Mouse (Mus musculus) small intestine, adult 2 months (tissue): ENCODE data around the gene Esr2. TPM values are rescaled to one million over a fixed set of nuclear protein-coding genes. Genes with fewer than 3 reads are reported as not detected.
A peak's percentile ranks its signal among the peaks of the same experiment; 100 is the strongest.
"Not testable (repeated sequence)": the region's sequence is repeated elsewhere in the genome, so short reads cannot be mapped to it uniquely, and the experiment has no call there.

Source experiments
- H3K27ac ChIP-seq: fragments of 200-500 bp; 2 replicates; pipeline ENCODE4 v1.5.1; 2012; ENCODE audit warnings: low read depth, low read length, control low read depth, inconsistent platforms; ENCODE audit not compliant: insufficient read depth
- H3K27me3 ChIP-seq: fragments of 200-500 bp; 2 replicates; pipeline ENCODE4 v1.6.1; 2012; ENCODE audit warnings: mild to moderate bottlenecking, moderate library complexity, low read length, inconsistent platforms; ENCODE audit not compliant: control insufficient read depth, insufficient read depth
- H3K36me3 ChIP-seq: fragments of 200-500 bp; 2 replicates; pipeline ENCODE4 v1.6.1; 2012; ENCODE audit warnings: mild to moderate bottlenecking, low read length, control low read depth, inconsistent platforms; ENCODE audit not compliant: control insufficient read depth, insufficient read depth
- H3K4me1 ChIP-seq: fragments of 200-500 bp; 2 replicates; pipeline ENCODE4 v1.6.1; 2012; ENCODE audit warnings: low read length, inconsistent platforms, mixed read lengths; ENCODE audit not compliant: control insufficient read depth, insufficient read depth, insufficient read length
- H3K4me3 ChIP-seq: fragments of 200-500 bp; 2 replicates; pipeline ENCODE4 v1.5.1; 2012; ENCODE audit warnings: low read depth, mild to moderate bottlenecking, control low read depth, inconsistent platforms, low read length, moderate library complexity
- CTCF ChIP-seq: fragments of 200-500 bp; IDR thresholded peaks from 2 replicates; pipeline ENCODE4 v1.5.1; 2012; ENCODE audit warnings: low read depth, mild to moderate bottlenecking, control low read depth, inconsistent platforms, low read length, moderate library complexity, mixed read lengths; ENCODE audit not compliant: insufficient replicate concordance, insufficient read length; ENCODE audit errors: extremely low read depth
- POLR2A ChIP-seq: fragments of 200-500 bp; IDR thresholded peaks from 2 replicates; pipeline ENCODE4 v1.6.1; 2012; ENCODE audit warnings: low read depth, mild to moderate bottlenecking, control low read depth, inconsistent platforms, low read length, moderate library complexity
- WGBS: fragments of 180-500 bp; shearing (Covaris S2); methylation state at CpG from one replicate; pipeline ENCODE4 v1.1.7; 2018; 5-methylcytosine and 5-hydroxymethylcytosine counted together
- polyA plus RNA-seq: library from polyadenylated mRNA; depleted of rRNA; stranded (reverse); fragments of >200 nt; gene quantifications from 2 replicates; pipeline ENCODE4 v1.2.3, GENCODE M21; 2012

Gene Esr2
- polyA plus RNA-seq, 1 experiment = 0.05 TPM

DNA sequence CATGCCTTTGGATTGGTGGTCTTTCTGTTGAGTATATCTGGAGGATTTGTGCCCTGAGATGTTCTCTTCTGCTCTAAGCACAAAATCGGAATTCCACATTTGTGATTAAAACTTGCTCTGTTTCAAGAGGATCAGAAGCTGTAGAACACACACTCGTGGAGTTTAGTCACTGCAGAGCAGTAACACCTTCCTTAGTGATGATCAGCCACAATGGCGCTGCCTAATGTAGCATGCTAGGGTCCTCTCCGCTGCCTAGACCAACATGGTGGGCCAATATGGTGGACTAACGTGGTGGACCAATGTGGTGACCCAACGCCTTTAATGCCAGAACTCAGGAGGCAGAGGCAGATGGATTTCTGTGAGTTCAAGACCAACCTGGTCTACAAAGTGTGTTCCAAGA, 5.8 kb upstream of the Esr2 start:
- H3K4me1 ChIP-seq = peaks cover 3% of the 10 kb centered on the region; the same call in 1 of the 2 replicates
- H3K27me3 ChIP-seq = no peaks in the 10 kb centered on the region
- H3K27ac ChIP-seq = no peak overlapping the region
- TF ChIP-seq CTCF = no peak
- TF ChIP-seq POLR2A = no peak
- 91% methylated on average over 6 of the region's 6 CpGs for WGBS
- H3K36me3 ChIP-seq = no peaks in the 10 kb centered on the region
- H3K4me3 ChIP-seq = no peak overlapping the region

DNA sequence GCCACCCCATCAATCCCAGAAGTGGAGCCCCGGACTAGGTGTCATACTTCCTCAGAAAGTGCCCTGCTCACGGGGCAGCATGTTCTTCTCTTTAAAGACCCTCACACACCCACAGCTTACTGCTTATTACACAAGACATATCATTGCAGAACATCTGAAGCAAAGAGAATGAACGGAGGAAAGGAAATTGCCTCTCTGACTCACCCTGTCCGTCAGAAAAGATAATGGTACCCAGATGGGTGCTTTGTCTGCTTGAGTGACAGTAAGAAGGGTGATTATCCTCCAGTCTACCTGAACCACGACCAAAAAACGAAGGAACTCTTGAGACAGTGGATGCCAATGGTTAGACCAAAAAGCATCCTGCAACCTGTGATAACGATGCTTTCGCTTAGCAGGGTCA, 4.4 kb upstream of the Esr2 start:
- no peak overlapping the region for H3K4me3 ChIP-seq
- peaks cover 9% of the 10 kb centered on the region for H3K27me3 ChIP-seq
- H3K27ac ChIP-seq = no peak overlapping the region
- 77% methylated on average over 8 of the region's 8 CpGs for WGBS
- no peaks in the 10 kb centered on the region for H3K36me3 ChIP-seq
- TF ChIP-seq POLR2A (no peak), CTCF (no peak)
- H3K4me1 ChIP-seq = peaks cover 11% of the 10 kb centered on the region

DNA sequence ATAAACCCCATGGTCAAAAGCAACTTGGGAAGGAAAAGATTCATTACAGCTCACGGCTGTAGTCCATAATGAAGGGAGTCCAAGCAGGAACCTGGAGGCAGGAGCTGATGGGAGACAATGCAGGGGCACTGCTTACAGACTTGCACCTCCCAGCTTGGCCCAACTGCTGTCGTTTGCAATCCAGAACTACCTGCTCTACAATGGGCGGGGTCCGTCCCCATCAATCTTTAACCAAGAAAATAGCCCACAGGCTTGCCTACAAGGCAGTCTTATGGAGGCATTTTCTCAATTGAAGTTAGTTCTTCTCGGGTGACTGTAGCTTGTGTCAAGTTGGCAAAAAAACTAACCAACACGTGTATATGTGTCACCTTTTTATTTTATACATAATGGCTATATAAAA, 3.4 kb upstream of the Esr2 start:
- Histone ChIP-seq H3K4me1 (peaks cover 11% of the 10 kb centered on the region), H3K27me3 (peaks cover 9% of the 10 kb centered on the region), H3K36me3 (no peaks in the 10 kb centered on the region), H3K4me3 (no peak overlapping the region), H3K27ac (peak overlapping the region; percentile 11; the same call in 1 of the 2 replicates)
- WGBS = 28% methylated on average over 6 of the region's 6 CpGs
- TF ChIP-seq CTCF (no peak), POLR2A (no peak)

DNA sequence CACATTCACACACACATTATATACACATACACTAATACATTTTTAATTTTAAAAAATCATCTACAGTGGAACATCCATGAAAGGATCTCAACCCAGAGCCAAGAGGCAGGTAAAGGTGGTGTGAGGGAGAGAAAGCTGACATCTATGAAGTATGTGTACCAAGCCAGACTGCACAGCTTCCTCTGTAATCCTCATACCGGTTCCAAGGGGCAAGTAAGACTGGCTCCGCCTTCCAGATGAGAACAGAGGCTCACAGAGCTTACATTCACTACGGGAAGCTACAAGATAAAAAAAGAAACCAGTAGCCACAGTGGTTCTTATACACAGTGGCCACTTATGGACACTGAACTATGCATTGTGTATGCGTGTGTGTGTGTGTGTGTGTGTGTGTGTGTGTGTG, 2.5 kb upstream of the Esr2 start:
- no peak for TF ChIP-seq CTCF
- TF ChIP-seq POLR2A = no peak
- 22% methylated on average over 4 of the region's 4 CpGs for WGBS

DNA sequence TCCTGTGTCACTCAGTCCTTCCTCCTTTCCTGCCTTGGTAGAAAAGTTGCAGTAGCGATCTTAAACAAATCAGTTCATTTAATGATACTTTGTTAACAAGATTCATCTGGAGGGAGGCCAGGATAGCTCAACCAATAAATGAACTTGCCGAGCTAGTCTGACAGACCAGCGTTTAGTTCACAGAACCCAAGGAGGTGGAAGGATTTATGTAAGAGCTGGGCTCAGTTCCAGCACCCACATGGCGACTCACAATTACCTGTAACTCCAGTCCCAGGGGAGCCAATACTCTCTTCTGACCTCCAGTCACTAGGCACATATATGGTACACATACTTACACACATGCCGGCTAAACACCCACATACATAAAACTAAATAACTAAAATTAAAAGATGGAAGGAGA, 2.0 kb upstream of the Esr2 start:
- H3K4me1 ChIP-seq = peaks cover 11% of the 10 kb centered on the region
- H3K4me3 ChIP-seq = no peak overlapping the region
- no peak overlapping the region for H3K27ac ChIP-seq
- no peaks in the 10 kb centered on the region for H3K36me3 ChIP-seq
- H3K27me3 ChIP-seq = peaks cover 9% of the 10 kb centered on the region
- no peak for TF ChIP-seq POLR2A
- TF ChIP-seq CTCF = no peak
- 25% methylated on average over 5 of the region's 5 CpGs for WGBS

More for the DNA sequence above, 2.5 kb upstream of the Esr2 start:
- Histone ChIP-seq H3K27me3 (peaks cover 9% of the 10 kb centered on the region), H3K4me1 (peaks cover 11% of the 10 kb centered on the region), H3K4me3 (no peak overlapping the region), H3K27ac (no peak overlapping the region), H3K36me3 (no peaks in the 10 kb centered on the region)

DNA sequence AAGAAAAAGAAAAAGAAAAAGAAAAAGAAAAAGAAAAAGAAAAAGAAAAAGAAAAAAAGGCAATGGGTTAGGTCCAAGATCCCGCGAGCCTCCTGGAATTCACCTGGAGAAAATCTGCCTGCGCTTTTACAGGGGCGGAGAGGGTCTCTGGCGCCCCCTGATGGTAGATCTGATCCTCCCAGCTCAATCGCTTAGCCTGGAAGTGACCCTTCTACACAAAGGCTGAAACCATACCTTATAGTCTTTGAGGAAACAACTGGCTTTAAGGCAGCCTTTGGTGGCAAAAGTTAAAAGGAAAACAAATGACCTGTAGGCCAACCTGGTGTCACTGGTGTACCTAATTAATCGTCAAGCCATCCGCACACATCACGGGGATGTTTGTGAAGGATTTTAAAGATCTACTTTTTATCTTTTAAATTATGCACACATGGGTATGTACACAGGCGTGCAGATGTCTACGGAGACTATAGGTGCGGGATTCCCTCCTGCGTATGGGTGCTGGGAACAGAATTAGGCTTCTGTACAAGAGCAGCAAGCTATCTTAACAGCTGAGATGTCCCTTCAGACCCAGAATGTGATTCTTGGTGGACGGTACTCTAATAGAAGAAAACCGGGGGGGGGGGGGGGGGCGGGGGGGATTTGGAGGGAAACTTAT, 932 bp upstream of the Esr2 start:
- Histone ChIP-seq H3K36me3 (no peaks in the 10 kb centered on the region), H3K4me3 (no peak overlapping the region), H3K27me3 (peaks cover 9% of the 10 kb centered on the region), H3K4me1 (peaks cover 11% of the 10 kb centered on the region), H3K27ac (no peak overlapping the region)
- TF ChIP-seq CTCF (peak; percentile 84), POLR2A (no peak)
- 28% methylated on average over 16 of the region's 16 CpGs for WGBS

DNA sequence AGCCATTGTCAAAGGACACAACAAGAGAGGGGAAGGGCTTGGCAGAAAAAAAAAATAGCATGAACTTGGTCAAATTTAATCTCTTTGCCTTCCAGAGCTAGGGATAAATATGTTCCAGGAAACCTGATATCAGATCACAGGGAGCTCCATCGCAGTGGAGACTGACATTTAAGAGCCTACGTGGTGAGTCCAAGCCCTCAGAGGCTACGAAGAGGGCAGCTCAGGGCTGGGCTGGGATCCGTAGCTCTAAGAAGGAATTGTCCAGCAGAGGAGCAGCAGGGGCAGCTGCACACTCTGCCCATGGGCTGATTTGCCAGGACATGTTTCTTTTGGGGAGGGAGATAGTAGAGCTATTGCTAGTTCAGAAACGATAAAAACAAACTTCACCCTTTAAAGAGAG, 11.4 kb downstream of the Esr2 start:
- H3K4me1 ChIP-seq = no peaks in the 10 kb centered on the region
- TF ChIP-seq CTCF = no peak
- TF ChIP-seq POLR2A = no peak
- H3K27ac ChIP-seq = no peak overlapping the region
- WGBS = 66% methylated on average over 5 of the region's 5 CpGs
- no peaks in the 10 kb centered on the region for H3K27me3 ChIP-seq
- H3K36me3 ChIP-seq = no peaks in the 10 kb centered on the region
- no peak overlapping the region for H3K4me3 ChIP-seq

DNA sequence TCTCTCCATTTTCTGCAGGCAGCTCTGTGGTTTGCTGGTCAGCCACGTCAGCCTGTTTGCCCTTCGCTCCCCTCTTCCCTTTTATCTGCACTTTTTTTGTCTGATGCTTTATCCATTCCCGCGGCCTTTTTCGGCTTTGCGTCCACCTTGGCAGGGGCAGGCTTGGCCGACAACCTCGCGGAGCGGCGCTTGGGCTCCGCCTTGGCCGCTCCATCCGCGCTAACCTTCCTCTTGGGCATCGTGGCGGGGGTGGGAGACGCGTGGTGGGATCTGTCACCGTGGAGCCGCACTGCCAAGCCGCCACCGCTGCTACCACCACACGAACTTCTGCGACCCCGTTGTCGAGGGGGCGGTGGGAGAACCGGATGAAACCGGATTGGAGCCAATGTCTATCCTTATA, 24.7 kb downstream of the Esr2 start:
- H3K4me3 ChIP-seq = 0 out of 2 replicates have a peak overlapping the region, but pooled peaks have one; percentile 13
- WGBS = 21% methylated on average over 30 of the region's 30 CpGs

More for the DNA sequence above, 24.7 kb downstream of the Esr2 start:
- not testable (repeated sequence) for H3K4me1 ChIP-seq, H3K36me3 ChIP-seq, H3K27ac ChIP-seq, H3K27me3 ChIP-seq
